Mouse (Mus musculus) B cell, adult 2 months (primary cell): ENCODE measurements around the gene Cd200r3.

Experiments used
- DNase-seq, 2 experiments: peaks; one replicate each; pipeline ENCODE4 v3.0.0; 2022

Cd200r3 gene

GRCm38 (mm10) chr16:44993319-44994019 lies 50.0 kb downstream of the Cd200r3 start:
- peak; percentile 37 to 39 for DNase-seq

DNA sequence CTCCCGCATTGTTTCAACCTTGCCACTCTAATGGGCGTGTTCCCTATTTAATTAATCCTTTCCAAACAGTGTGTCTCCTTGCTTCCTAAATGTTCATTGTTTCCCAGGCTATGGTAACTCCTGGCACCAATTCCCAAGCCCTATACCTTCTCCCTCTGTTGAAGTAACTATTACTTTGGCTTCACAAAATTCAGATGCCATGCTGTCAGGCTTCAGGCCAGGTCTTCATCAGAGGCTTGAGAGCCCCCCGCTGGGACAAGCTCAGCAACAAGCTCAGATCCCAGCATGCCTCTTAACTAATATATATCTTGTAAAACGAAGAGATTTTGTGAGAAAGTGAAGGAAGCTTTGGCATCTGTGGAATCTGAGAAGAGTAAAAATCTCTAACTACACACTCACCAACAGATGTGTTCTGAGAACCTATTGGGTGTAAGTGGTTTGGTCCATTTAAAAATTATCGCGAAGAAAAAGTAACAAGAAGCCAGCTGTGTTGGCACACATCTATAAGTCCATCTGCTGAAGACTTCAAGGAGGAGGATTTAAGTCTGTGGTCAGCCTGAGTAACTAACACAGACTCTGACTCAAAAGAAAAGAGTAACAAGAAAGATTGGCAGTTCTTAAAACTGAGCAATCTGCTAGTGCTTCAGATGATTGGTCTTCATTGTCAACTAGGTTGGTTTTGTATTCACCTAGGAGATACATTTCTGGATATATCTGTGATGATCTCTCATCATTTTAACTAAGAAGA lies 50.9 kb downstream of the Cd200r3 start:
- no peak for DNase-seq

DNA sequence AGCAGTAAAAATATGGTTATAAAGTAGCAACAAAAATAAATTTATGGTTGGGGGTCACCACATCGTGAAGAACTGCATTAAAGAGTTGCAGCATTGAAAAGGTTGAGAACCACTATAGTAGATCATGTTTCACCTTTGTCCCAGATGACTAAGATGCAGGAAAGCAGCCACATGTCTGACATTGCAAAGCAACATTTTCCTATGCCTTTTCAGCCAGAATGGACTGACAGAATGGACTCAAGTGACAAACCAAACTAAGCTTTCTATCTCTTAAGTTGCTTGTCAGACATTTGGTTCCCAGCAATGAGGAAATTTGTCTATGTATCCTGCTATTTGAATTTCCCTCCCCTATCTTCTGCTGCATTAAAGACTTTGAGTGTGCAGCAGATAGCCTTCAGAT lies 51.6 kb downstream of the Cd200r3 start:
- no peak for DNase-seq

- DNase-seq, result no peak
Measured at GRCm38 (mm10) chr16:44996701-44997100, 53.2 kb downstream of the Cd200r3 start.

- no peak for DNase-seq
Measured at GRCm38 (mm10) chr16:44999537-44999936, 56.1 kb downstream of the Cd200r3 start.

- DNase-seq, result no peak
Measured at GRCm38 (mm10) chr16:45004443-45004842, 61.0 kb downstream of the Cd200r3 start.

DNA sequence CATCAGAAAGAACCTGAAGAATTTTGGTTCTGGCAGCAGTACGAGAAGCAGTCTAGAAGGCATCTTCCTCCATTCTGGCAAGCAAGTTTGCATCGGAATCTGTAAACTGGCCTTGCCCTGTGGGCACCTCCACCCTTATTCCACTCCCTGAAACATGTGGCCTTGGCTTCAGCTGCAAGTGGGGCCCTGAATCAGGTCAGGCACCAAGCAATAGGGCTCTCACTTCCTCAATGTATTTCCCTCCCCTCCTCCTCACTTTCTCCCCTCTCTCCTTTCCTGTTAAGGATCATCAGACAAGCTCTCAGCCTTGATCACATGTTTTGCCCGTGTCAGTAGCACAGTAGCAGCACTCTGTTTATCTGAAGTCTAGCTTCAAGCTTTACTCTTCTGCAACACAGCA lies 61.8 kb downstream of the Cd200r3 start:
- peak in 1 of 2 experiments; percentile 14 for DNase-seq

DNA sequence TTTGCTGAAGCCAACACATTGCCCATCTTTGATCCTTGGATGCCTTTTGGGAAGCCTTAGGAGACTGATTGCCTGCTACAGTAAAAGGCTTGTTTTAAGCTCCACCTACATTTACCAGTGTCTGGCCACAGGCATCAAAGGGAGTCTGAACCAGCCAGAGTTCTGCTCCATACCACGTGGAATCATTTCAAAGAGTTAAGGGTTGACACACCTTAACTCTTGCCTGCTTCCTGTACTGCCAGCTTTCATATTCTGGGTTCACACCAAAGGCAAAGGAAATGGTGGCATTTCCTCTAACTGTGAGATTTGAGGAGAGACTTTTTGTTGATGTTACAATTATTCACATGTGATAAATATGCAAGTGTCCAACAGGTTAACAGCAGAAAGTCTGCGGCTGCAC lies 63.5 kb downstream of the Cd200r3 start:
- DNase-seq, result no peak

- no peak for DNase-seq
Measured at GRCm38 (mm10) chr16:45007807-45008206, 64.3 kb downstream of the Cd200r3 start.

DNA sequence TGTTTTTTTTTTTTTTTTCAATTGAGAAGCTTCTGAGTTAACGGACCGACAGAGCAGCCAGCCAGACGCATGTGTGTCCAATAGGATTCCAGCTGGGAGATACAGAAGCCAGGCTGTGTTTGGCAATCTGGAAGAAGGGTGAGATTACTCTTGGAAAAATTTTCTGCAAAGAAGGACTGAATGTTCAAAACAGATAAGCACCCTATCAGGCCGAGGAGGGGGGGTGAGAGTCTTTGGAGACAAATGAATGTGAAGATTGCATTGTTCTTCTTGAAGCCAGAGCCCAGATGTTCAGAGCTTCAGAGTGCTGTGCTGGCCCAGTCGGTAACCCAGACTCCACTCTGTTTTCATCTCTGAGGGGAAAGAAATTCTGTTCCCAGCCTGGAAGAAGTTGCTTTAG lies 66.2 kb downstream of the Cd200r3 start:
- DNase-seq, result no peak

- no peak for DNase-seq
Measured at GRCm38 (mm10) chr16:45015591-45015990, 72.1 kb downstream of the Cd200r3 start.

GRCm38 (mm10) chr16:45016488-45016887 lies 73.0 kb downstream of the Cd200r3 start:
- DNase-seq, result peak; percentile 24 to 30

- DNase-seq, result no peak
Measured at GRCm38 (mm10) chr16:45018868-45019267, 75.4 kb downstream of the Cd200r3 start.

GRCm38 (mm10) chr16:45020055-45020454 lies 76.6 kb downstream of the Cd200r3 start:
- DNase-seq, result no peak

- DNase-seq, result no peak
Measured at GRCm38 (mm10) chr16:45020669-45021309, 77.3 kb downstream of the Cd200r3 start.

- DNase-seq, result no peak
Measured at GRCm38 (mm10) chr16:45021443-45021842, 78.0 kb downstream of the Cd200r3 start.

GRCm38 (mm10) chr16:45023904-45024303 lies 80.4 kb downstream of the Cd200r3 start:
- peak; percentile 82 to 86 for DNase-seq

DNA sequence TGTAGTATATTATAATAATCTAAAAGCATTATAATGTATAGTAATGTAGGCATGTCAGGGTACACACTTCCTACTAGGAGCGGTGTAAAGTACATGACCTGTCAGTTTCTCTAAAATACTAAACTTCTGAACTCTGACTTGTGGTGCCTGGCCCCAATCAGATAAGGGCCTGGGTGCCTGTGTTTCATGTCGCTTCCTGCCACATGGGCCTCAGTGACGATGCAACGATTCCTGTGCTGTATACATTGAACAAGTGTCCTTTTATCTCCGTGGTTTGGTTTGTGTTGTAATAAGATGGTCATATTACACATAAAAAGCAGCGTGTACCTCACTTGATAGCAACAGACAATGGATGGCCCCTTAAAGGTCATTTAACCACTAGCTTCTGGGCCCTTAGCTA lies 81.8 kb downstream of the Cd200r3 start:
- no peak for DNase-seq

DNA sequence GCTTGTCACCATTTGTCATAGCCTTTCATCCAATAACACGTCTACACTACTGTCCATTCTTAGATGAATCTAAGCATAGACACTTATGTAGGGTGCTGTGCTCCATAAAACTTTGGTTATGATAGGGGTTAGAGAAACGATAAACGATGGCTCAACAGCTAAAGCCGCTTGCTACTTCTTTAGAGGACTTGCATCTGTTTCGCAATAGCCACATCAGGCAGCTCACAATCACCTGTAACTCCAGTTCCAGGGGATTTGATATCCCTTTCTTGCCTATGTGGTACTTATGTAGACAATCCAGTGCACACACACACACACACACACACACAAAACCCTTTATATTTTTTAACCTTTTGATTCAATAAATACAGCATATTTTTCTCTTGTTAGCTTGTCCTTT lies 85.6 kb downstream of the Cd200r3 start:
- DNase-seq, result no peak

DNA sequence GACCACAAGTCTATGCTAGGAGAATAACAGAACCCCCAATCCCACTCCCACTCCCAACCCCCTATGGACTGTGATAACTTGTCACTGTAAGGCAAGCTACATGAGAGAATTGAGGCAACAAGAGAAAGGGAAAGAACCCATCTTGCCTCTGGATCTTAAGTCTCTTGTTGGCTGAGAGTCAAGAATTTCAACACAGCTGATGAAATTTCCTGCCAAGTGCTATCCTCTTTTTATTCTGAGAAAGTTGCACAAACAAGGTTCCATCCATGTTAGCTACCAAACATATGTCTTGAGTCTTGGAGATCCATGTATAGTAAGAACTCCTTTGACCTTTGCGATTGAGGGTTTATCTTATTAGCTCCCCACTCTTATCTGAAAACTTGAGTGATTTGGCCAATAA lies 86.0 kb downstream of the Cd200r3 start:
- DNase-seq, result no peak

DNA sequence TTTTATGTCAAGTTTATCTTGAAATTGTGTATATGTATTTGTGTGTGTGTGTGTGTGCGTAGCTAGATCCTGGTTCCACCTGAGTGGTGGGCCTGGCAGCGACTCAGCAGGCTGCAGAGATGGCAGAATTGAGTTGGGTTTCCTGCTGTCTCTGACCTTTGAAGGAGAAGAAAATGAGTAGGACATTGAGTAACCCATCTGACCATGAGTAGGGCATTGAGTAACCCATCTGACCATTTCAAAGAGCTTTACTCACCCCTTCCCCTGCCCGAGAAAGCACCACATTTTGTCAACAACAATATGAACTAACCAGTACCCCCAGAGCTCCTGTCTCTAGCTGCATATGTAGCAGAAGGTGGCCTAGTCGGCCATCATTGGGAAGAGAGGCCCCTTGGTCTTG lies 86.6 kb downstream of the Cd200r3 start:
- no peak for DNase-seq

GRCm38 (mm10) chr16:45030796-45031195 lies 87.3 kb downstream of the Cd200r3 start:
- no peak for DNase-seq
